Mouse (Mus musculus) CH12.LX (cell line): ENCODE measurements around the gene Sept5. TPM values are rescaled to one million over a fixed set of nuclear protein-coding genes. Genes with fewer than 3 reads are reported as not detected.

Experiments
- DNase-seq: peaks from one replicate; pipeline ENCODE4 v3.0.0-alpha.2; 2013; ENCODE audit errors: extremely low read depth
- H3K27ac ChIP-seq: 2 replicates; pipeline ENCODE4 v1.5.1; 2012; ENCODE audit warnings: low read depth, mild to moderate bottlenecking, control low read depth, moderate library complexity; ENCODE audit not compliant: insufficient read depth
- H3K27me3 ChIP-seq: replicated peaks from 2 replicates; pipeline ENCODE3; 2012; ENCODE audit warnings: inconsistent platforms
- H3K36me3 ChIP-seq, 2 experiments: replicated peaks in 1 of 2; 2 replicates each; pipeline versions ENCODE3 to v1.6.1; 2012; ENCODE audit warnings: inconsistent platforms in 1 of 2, low read length in 1 of 2, mild to moderate bottlenecking in 1 of 2, mixed read lengths in 1 of 2, moderate library complexity in 1 of 2; ENCODE audit not compliant: control insufficient read depth in 1 of 2, insufficient read depth in 1 of 2
- H3K4me1 ChIP-seq, 2 experiments: 2 replicates each; pipeline ENCODE4 v1.6.1; 2012; ENCODE audit warnings: inconsistent platforms in 1 of 2, moderate library complexity in 1 of 2; ENCODE audit not compliant: insufficient read depth in 2 of 2, control insufficient read depth in 1 of 2
- H3K4me2 ChIP-seq: 2 replicates; pipeline ENCODE4 v1.6.1; 2012; ENCODE audit warnings: low read depth, mild to moderate bottlenecking, control low read depth; ENCODE audit not compliant: poor library complexity, insufficient read depth, severe bottlenecking
- H3K4me3 ChIP-seq, 3 experiments: fragments of 150-350 bp in 1 of 3; sonication (generic) in 1 of 3; replicated peaks in 1 of 3; 2 replicates each; pipeline versions ENCODE3 to v1.5.1; 2011 to 2012; ENCODE audit warnings: low read depth in 2 of 3, low read length in 2 of 3, mild to moderate bottlenecking in 2 of 3, moderate library complexity in 2 of 3, control low read depth in 1 of 3, improper control_type of control experiment in 1 of 3, inconsistent platforms in 1 of 3, mixed read lengths in 1 of 3; ENCODE audit not compliant: poor library complexity in 1 of 3
- H3K79me2 ChIP-seq: replicated peaks from 2 replicates; pipeline ENCODE4 v1.6.1; 2012; ENCODE audit warnings: mild to moderate bottlenecking, moderate library complexity; ENCODE audit not compliant: control insufficient read depth, poor library complexity, insufficient read depth, severe bottlenecking; ENCODE audit errors: extremely low read depth
- H3K9ac ChIP-seq: 2 replicates; pipeline ENCODE4 v1.6.1; 2012; ENCODE audit warnings: low read depth, mild to moderate bottlenecking, control low read depth, moderate library complexity; ENCODE audit not compliant: insufficient read depth
- H3K9me3 ChIP-seq: replicated peaks from 2 replicates; pipeline ENCODE3; 2012; ENCODE audit warnings: low read length, inconsistent platforms, mixed read lengths
- CTCF ChIP-seq, 2 experiments: IDR thresholded peaks in 1 of 2; conservative IDR thresholded peaks in 1 of 2; 2 replicates each; pipeline ENCODE4 v1.5.1; 2011 to 2012; ENCODE audit warnings: low read depth in 2 of 2, low read length in 2 of 2, improper control_type of control experiment in 1 of 2, inconsistent platforms in 1 of 2, mild to moderate bottlenecking in 1 of 2, moderate library complexity in 1 of 2
- E2F4 ChIP-seq: IDR thresholded peaks from 2 replicates; pipeline ENCODE4 v1.6.1; 2011; ENCODE audit warnings: low read depth, low read length, improper control_type of control experiment; ENCODE audit not compliant: insufficient replicate concordance
- ELF1 ChIP-seq: IDR thresholded peaks from 2 replicates; pipeline ENCODE4 v1.6.1; 2014; ENCODE audit warnings: low read depth, mild to moderate bottlenecking, inconsistent platforms, low read length, improper control_type of control experiment
- ETS1 ChIP-seq: conservative IDR thresholded peaks from 2 replicates; pipeline ENCODE4 v1.6.1; 2012; ENCODE audit warnings: low read depth, mild to moderate bottlenecking, inconsistent platforms, low read length, improper control_type of control experiment, moderate library complexity
- GABPA ChIP-seq: IDR thresholded peaks from 2 replicates; pipeline ENCODE4 v1.6.1; 2012; ENCODE audit warnings: low read depth, low read length, improper control_type of control experiment, inconsistent platforms; ENCODE audit not compliant: insufficient replicate concordance
- HCFC1 ChIP-seq: IDR thresholded peaks from 2 replicates; pipeline ENCODE4 v1.6.1; 2012; ENCODE audit warnings: low read depth, mild to moderate bottlenecking, inconsistent platforms, low read length, improper control_type of control experiment
- JUN ChIP-seq: IDR thresholded peaks from 2 replicates; pipeline ENCODE4 v1.6.1; 2011; ENCODE audit warnings: low read depth, mild to moderate bottlenecking, low read length, improper control_type of control experiment, moderate library complexity; ENCODE audit not compliant: insufficient read depth
- MAX ChIP-seq: IDR thresholded peaks from 2 replicates; pipeline ENCODE4 v1.6.1; 2011; ENCODE audit warnings: low read length, improper control_type of control experiment
- MAZ ChIP-seq: IDR thresholded peaks from 2 replicates; pipeline ENCODE4 v1.6.1; 2012; ENCODE audit warnings: low read depth, mild to moderate bottlenecking, inconsistent platforms, low read length, improper control_type of control experiment, moderate library complexity
- MEF2A ChIP-seq: IDR thresholded peaks from 2 replicates; pipeline ENCODE4 v1.6.1; 2014; ENCODE audit warnings: low read depth, mild to moderate bottlenecking, inconsistent platforms, low read length, improper control_type of control experiment, borderline replicate concordance
- MXI1 ChIP-seq: IDR thresholded peaks from 2 replicates; pipeline ENCODE4 v1.6.1; 2011; ENCODE audit warnings: mild to moderate bottlenecking, low read depth, low read length, improper control_type of control experiment
- MYC ChIP-seq: IDR thresholded peaks from 2 replicates; pipeline ENCODE4 v1.6.1; 2011; ENCODE audit warnings: low read depth, mild to moderate bottlenecking, improper control_type of control experiment, low read length
- PAX5 ChIP-seq: IDR thresholded peaks from 2 replicates; pipeline ENCODE4 v1.6.1; 2012; ENCODE audit warnings: low read length, inconsistent platforms, mixed read lengths
- RAD21 ChIP-seq: IDR thresholded peaks from 2 replicates; pipeline ENCODE4 v1.6.1; 2011; ENCODE audit warnings: low read depth, mild to moderate bottlenecking, low read length, improper control_type of control experiment, moderate library complexity
- SMC3 ChIP-seq: IDR thresholded peaks from 2 replicates; pipeline ENCODE4 v1.6.1; 2011; ENCODE audit warnings: low read depth, low read length, improper control_type of control experiment
- USF2 ChIP-seq: conservative IDR thresholded peaks from 2 replicates; pipeline ENCODE4 v1.6.1; 2011; ENCODE audit warnings: low read depth, low read length, improper control_type of control experiment
- ZKSCAN1 ChIP-seq: IDR thresholded peaks from 2 replicates; pipeline ENCODE4 v1.6.1; 2012; ENCODE audit warnings: low read depth, inconsistent platforms, low read length, improper control_type of control experiment, borderline replicate concordance
- ZMIZ1 ChIP-seq: IDR thresholded peaks from 2 replicates; pipeline ENCODE4 v1.6.1; 2012; ENCODE audit warnings: low read depth, mild to moderate bottlenecking, inconsistent platforms, low read length, improper control_type of control experiment
- ZNF384 ChIP-seq: IDR thresholded peaks from 2 replicates; pipeline ENCODE4 v1.6.1; 2012; ENCODE audit warnings: low read depth, low read length, improper control_type of control experiment, inconsistent platforms
- dilution Hi-C: fragments of 300-500 bp; cut with MboI; formaldehyde crosslinking; loops from 2 replicates; pipeline ENCODE4 v1.14.3; 2020; ENCODE audit warnings: low sequenced_read_pairs; ENCODE audit not compliant: extremely low pct_unique_long_range_greater_than_20kb, extremely low pct_ligation_motif_present
- in situ Hi-C: fragments of 300-500 bp; cut with MboI; formaldehyde crosslinking; loops from 3 replicates; pipeline ENCODE4 v1.14.3; 2019; ENCODE audit warnings: low sequenced_read_pairs, low pct_ligation_motif_present, low pct_unique_long_range_greater_than_20kb, mixed read lengths
- polyA plus RNA-seq: library from polyadenylated mRNA; unstranded; fragments of >175 nt; gene quantifications from 2 replicates; pipeline ENCODE4 v1.2.1, GENCODE M21; 2012; ENCODE audit warnings: low read depth; ENCODE audit not compliant: insufficient read length
- total RNA-seq, 2 experiments: library from RNA; depleted of rRNA; stranded (reverse); fragments of 300-350 nt in 1 of 2; fragments of >200 nt in 1 of 2; gene quantifications; 2 replicates each; pipeline ENCODE4 v1.2.3; 2012 to 2014

The Sept5 gene
- total and polyA plus RNA-seq, 3 experiments, result 0.56 to 3.9 (median 0.63) TPM

DNA sequence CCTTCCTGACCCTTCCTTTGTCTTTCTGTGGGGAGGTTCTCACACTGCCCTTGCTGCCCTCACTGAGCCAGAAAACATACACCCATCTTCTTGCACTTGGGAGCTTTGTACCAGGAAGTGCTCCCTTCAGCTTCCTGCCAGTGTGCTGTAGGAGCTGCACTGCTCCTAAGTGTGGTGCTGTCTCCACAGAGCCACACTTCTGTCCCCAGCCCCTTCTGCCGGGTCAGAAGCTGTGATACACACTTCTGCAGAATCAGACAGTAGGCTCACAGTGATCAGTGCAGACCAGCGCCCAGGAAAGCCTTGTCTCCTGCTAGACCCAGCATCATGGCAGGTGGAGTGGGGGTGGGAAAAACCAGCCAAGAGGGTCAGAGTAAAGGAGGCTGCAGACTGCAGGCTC is 3.1 kb upstream of the Sept5 start:
- TF ChIP-seq MEF2A (no peak), MAX (no peak), E2F4 (no peak), PAX5 (no peak), ELF1 (0 out of 2 replicates have a peak, but pooled peaks have one; percentile 34)
- Histone ChIP-seq H3K79me2 (no peaks in the 10 kb centered on the region), H3K9me3 (peaks cover 2% of the 10 kb centered on the region), H3K9ac (no peak overlapping the region), H3K27me3 (peaks cover 83% of the 10 kb centered on the region), H3K27ac (no peak overlapping the region), H3K4me1 (peaks cover 5 to 11% of the 10 kb centered on the region in 2 experiments; a peak in 3 of 4 replicates), H3K4me2 (no peak overlapping the region), H3K36me3 (no peaks in the 10 kb centered on the region), H3K4me3 (no peak overlapping the region)
- in situ Hi-C loops (no loop called here), dilution Hi-C loops (no loop called here)
- no peak for DNase-seq

DNA sequence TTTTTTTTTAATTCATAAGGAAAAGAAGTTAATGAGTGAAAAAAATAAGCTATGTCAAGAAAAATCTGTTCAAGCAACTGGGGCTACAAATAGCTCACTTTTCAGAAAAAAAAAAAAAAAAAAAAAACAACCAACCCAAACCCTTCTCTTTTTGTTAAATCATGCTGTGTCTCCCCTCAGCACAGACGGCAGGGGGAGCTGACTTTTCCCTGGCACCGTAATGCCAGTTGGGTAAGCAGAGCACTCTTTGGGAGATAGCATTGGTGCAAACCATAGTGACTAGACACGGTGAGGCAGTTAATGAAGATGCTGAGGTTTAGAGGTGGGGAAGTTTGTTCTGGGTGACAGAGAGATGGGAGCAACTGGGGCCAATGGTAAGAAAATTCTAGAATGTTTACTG is 2.3 kb upstream of the Sept5 start:
- Histone ChIP-seq H3K4me1 (peaks cover 5 to 14% of the 10 kb centered on the region in 2 experiments; a peak in 3 of 4 replicates), H3K27ac (no peak overlapping the region), H3K9me3 (peaks cover 2% of the 10 kb centered on the region), H3K4me3 (no peak overlapping the region), H3K4me2 (no peak overlapping the region), H3K9ac (no peak overlapping the region), H3K36me3 (no peaks in the 10 kb centered on the region), H3K27me3 (peaks cover 84% of the 10 kb centered on the region), H3K79me2 (no peaks in the 10 kb centered on the region)
- TF ChIP-seq ZNF384 (peak; percentile 86), USF2 (no peak), RAD21 (peak; percentile 4), GABPA (no peak), SMC3 (peak; percentile 43), CTCF (conservative IDR thresholded peaks at IDR 0.05 in 1 of 2, IDR thresholded peaks at IDR 0.05 in 1 of 2; ENCODE audit: low read depth in 2 of 2, low read length in 2 of 2) (peak in 1 of 2 experiments; percentile 52; a peak in 2 of 4 replicates)
- in situ Hi-C loops (no loop called here), dilution Hi-C loops (no loop called here)
- no peak for DNase-seq

DNA sequence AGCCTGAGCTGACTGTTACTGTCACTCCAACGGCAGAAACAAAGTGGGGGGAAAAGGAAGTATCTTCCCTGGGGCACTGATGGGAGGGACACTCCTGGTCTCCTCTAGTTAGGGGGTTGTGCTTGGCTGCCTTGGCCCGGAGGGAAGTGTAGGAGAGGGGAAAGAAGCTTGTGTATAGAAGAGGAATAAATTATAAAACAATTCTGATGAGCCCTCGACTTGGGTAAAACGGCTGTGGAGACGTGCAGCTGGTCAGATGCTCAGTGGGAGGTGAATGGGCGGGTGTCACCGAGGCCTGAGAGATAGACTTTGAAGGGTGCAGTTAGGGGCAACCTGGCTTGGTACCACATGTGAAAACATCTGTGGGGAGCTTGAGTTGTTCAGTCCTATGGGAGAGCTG is 1.4 kb upstream of the Sept5 start:
- DNase-seq, result no peak
- no peak overlapping the region for H3K4me2 ChIP-seq
- in situ Hi-C loops, result no loop called here
- peaks cover 84% of the 10 kb centered on the region for H3K27me3 ChIP-seq
- no peak overlapping the region for H3K9ac ChIP-seq
- dilution Hi-C loops, result no loop called here
- no peaks in the 10 kb centered on the region for H3K36me3 ChIP-seq
- no peaks in the 10 kb centered on the region for H3K79me2 ChIP-seq
- TF ChIP-seq PAX5 (no peak), CTCF (conservative IDR thresholded peaks at IDR 0.05 in 1 of 2, IDR thresholded peaks at IDR 0.05 in 1 of 2; ENCODE audit: low read depth in 2 of 2, low read length in 2 of 2) (no peak), ELF1 (no peak), MYC (no peak), HCFC1 (no peak), ETS1 (no peak), MXI1 (no peak), ZMIZ1 (no peak), MAZ (no peak), ZKSCAN1 (no peak), JUN (no peak)
- H3K9me3 ChIP-seq, result peaks cover 2% of the 10 kb centered on the region
- no peak overlapping the region for H3K4me3 ChIP-seq
- H3K4me1 ChIP-seq, result peaks cover 5 to 22% of the 10 kb centered on the region in 2 experiments; a peak in 3 of 4 replicates
- no peak overlapping the region for H3K27ac ChIP-seq
